Mouse (Mus musculus): ENCODE measurements around the gene Apbb2.

Gene Apbb2

GRCm38 (mm10) chr5:66368966-66369365 is 249.6 kb downstream of the Apbb2 start:
- peak; percentile 30 to 32 for DNase-seq

- DNase-seq, result no peak
These were observed 250.9 kb downstream of the Apbb2 start for GRCm38 (mm10) chr5:66367641-66368040.

DNA sequence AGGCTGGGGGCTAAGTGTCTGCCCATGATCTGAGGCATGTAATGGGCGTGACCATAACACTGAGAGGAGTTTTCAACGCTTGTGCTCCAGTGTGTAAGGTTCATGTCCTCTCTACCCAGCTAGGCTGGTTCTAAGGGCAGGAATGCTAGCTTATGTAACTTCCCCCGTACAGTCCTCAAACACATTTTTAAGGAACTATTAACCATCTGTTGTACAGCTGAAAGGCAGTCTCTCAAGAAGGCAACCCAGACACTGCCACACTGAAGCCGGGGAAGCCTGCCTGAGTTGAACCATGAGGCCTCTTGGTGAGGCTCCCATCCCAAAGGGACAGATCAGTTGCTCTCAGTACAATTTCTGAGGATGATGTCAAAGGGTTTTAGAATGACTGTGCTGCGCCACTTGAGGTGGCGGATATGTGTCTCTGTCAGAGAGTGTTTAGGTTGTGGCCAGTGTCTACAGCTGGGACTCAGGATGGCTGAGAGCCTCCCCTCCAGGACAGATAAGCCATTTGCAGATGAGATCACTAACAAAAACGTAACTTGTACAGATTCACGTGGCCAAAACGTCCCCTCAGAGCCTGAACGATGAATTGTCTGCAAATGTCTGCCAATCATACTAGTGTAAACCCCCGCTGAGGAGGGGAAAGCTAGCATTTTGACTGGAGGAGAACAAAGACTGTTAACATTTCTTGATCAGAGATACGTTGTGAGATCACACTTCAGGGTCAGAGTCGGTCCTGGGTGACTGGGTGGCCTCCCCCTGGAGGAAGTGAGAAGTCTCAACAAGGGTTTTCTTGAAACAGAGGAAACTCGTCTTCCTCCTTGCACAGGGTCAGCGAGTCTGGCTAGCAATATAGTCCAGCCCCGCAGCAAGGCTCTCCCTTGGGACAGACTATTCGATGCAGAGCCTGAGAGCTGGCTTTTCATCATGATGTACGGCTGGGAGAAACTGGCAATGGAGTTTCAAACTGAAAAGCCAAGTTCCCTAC is 255.0 kb downstream of the Apbb2 start:
- no peak for DNase-seq

DNA sequence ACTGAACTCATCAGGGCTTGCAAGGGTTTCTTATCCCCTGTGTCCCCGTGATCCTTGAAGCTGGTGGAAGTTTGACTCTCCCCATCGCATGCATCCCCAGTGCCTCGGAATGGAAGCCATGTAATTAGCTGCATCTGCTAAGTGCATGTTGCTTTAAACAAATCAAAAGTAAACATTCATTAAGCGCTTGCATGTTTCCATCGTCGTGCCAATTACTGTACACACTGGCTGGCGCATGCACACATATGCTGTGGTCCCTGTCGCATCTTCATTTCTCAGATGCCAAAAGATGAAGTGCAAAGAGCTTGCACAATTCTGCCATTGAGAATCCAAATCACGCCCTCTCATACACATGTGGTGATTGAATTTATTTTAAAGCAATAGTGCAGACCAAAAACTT is 257.8 kb downstream of the Apbb2 start:
- DNase-seq, result no peak

DNA sequence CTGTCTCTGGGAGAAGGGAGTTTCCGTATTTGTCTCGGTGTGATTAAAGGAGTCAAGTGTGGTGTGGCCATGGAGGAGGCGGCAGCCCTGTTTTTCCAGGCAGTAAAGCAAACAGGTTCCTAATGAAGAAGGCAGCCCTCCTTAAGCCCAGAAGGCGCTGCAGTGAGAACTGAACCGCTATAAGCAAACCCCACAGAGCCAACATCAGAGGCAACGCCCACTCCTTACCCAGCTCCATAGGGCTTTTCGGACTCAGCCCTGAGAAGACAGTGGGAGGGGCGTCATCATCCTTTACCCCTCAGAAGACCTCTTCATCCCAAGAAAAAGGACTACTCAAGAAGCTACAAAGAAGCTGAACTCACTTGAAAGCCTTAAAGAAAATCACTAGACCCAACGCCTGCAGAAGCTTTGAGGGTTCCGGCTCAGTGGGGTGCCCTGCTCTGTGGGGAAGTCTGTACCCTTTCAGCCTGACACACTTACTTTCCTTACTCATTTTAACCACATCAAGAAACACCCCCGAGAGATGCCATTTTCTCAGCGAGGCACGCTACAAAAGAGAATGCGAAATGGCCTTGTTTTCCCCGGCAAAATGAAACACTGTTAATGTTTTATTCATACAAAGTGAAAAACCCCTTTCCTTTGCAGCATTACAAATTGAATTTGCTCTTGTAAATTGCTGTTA is 258.7 kb downstream of the Apbb2 start:
- DNase-seq, result peak; percentile 15 to 34

DNA sequence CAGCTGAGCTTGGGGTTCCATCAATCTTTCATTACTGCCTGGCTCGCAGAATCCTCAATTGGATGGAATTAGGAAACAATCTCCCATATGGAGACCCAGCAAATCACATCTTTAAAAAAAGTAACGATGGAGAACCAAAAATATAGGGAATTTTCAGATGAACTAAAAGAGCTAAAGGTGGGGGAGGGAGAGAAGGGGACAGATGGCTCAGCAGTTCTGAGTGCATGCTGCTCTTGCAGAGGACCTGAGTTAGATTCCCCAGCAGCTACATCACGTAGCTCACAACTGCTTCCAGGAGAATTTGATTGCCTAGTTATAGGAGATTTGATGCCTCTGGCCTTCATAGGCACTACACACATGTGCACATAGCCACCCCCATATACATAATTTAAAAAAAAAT is 263.4 kb downstream of the Apbb2 start:
- no peak for DNase-seq

- DNase-seq, result no peak
These were observed 264.7 kb downstream of the Apbb2 start for GRCm38 (mm10) chr5:66353876-66354275.

GRCm38 (mm10) chr5:66351836-66352390 is 266.7 kb downstream of the Apbb2 start:
- DNase-seq, result no peak

- no peak for DNase-seq
These were observed 267.5 kb downstream of the Apbb2 start for GRCm38 (mm10) chr5:66351064-66351463.

DNA sequence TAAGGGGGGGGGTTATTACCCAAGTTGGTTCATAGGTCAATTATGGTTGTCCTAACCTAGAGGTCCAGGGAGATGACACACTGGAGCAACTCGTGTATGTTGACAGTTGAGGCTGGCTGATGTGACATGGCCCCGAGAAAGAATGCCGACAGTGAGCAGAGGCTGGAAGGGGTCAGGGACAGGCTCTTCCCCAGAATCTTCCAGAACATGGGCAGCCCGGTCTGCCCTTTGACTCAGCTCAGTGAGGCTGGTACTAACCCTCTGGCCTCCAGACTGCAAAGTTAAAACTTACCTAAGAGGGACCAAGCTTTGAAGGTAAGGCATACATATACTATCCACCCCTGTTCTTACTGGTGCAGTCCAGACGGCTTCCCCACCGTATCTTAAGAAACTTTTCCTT is 268.0 kb downstream of the Apbb2 start:
- no peak for DNase-seq

DNA sequence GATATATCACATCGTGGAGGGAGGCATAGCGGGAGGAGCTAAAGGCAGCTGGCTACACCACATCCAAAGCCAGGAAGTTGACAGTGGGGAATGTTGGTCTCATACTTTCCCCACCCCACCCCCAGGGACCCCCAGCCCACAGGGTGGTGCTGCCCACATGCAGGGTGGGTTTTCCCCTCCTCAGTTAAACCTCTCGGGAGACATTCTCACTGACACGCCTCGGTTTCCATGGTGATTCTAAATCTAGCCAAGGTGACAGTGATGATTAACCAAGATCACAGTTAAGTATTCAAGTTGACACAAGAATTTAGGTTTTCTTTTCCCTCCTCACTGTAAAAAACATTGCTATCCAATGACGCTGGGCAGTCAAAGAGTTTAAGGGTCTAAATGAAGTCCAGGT is 270.2 kb downstream of the Apbb2 start:
- DNase-seq, result no peak

- DNase-seq, result no peak
These were observed 271.8 kb downstream of the Apbb2 start for GRCm38 (mm10) chr5:66346756-66347155.

GRCm38 (mm10) chr5:66345140-66345539 is 273.4 kb downstream of the Apbb2 start:
- no peak for DNase-seq

GRCm38 (mm10) chr5:66344182-66344581 is 274.4 kb downstream of the Apbb2 start:
- DNase-seq, result no peak

DNA sequence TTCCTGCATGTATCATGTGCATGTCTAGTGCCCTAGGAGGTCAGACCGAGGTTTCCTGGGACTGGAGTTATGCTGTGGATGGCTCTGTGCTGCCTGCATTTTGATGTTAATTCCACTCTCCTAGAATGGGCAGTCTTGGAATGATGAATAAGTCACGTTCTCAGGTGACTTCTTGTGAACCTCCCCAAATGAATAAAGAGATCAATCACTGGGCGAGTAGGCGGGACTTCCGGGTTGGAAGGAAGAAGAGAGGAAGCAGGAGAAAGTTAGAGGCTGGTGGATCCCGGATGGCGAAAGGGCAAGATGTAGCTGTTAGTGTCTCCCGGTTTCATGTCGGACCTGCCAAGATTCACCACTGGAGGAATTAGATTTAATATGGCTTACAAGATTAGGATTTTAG is 276.3 kb downstream of the Apbb2 start:
- no peak for DNase-seq

- DNase-seq, result no peak
These were observed 276.7 kb downstream of the Apbb2 start for GRCm38 (mm10) chr5:66341848-66342247.

DNA sequence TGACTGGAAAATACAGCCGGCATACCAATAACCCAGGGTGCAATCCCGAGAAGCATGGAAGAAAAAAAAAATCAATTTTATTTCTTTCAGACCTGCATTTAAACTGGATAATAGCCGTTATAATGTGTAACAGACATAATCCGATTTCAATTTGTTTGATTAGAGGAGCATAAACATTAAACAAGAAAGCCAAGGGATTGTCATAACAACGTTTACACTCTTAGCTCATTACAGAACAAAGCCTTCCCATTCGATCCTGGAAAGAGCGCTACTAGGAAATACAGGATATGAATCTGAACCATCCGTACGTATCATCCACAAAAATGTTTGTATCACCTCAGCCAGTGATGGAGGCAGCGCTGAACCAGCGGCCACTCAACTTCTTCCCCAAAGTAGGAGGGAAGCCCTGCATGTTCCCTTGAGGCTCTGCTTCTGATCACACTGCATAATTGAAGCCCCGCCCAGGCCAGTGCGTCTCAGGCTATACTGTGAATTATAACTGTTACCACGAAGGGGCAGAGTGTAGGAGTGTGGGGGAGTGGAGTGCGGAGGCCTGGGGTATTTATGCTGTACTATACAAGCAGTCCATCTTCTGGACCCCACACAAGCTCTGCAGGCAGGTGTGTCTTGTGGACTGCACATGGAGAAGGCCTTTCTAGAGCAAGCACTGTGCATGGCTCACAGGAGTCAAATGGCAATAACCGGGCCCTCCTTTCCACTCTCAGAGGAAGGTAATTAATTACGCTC is 278.1 kb downstream of the Apbb2 start:
- DNase-seq, result no peak

DNA sequence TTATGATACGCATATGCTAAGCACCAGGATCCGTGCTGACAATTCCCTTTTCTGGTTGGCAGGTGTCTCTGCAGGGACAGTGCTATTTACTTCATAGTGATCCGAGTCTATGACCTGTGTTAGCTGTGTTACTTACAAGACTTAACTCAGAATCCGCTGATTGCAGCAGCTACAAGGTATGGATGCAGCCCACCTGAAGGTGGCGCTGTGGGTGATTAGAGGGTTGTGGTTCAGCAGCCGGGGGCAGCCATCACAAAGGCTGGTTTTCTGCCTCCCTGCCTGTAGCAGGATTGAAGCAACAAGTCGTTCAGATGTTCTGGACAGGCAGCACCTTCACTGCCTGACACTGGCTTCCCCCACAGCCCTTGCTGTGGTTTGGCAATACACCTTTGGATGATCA is 280.0 kb downstream of the Apbb2 start:
- DNase-seq, result peak; percentile 22 to 23

- no peak for DNase-seq
These were observed 280.6 kb downstream of the Apbb2 start for GRCm38 (mm10) chr5:66337969-66338345.

DNA sequence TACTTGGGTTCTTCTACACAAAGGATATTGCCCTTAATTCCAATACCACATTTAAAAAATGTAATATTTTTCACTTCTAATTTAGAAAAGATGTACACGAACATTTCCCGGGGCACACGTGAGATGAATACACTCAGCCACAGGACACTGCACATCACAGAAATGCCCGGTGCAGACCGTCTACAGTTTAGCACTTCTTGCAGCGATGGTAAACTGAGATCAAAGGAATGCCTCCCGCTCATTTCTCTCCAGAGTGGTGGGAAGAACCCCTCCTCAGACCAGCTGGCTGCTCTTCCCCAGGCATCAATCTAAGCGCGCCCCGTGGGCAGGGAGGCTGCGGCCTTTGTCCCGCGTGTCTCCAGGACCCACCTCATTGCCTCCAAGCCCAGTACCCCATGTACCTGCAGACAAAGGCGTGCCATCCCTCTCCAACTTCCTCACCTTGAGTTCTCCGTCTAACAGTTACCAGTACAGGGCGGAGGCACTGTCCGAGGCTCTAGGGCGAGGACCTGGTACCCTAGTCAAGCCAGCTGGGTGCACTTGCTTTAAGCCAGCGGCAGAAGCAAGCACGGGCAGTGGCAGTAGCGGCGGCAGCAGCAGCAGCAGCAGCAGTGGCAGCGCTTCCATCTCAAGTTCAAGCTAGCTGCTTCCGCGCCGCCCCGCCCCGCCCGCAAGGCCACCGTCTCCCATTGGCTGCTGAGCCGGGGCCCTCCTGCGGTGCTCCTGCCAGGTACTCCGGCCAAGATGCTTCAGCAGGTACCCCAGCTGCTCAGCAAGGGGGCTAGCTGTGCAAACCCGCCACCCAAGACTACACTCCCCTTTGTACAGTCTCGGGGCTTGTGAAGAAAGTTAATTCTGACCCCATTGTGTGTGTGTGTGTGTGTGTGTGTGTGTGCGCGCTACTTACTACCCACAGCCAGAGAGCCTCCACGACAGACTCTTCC is 281.3 kb downstream of the Apbb2 start:
- DNase-seq, result peak; percentile 49 to 57

- no peak for DNase-seq
These were observed 287.8 kb downstream of the Apbb2 start for GRCm38 (mm10) chr5:66330806-66331205.

- no peak for DNase-seq
These were observed 289.8 kb downstream of the Apbb2 start for GRCm38 (mm10) chr5:66328766-66329165.

Measured in thymus, postnatal 36 days (tissue).